Mouse (Mus musculus) MN1 (cell line): ENCODE data around the gene Ctbp2.

Experiments used
- DNase-seq: peaks from one replicate; pipeline ENCODE4 v3.0.0-alpha.2; 2016; ENCODE audit warnings: low spot score

Gene Ctbp2

GRCm38 (mm10) chr7:133088411-133088810, 35.7 kb downstream of the Ctbp2 start:
- DNase-seq, result no peak

DNA sequence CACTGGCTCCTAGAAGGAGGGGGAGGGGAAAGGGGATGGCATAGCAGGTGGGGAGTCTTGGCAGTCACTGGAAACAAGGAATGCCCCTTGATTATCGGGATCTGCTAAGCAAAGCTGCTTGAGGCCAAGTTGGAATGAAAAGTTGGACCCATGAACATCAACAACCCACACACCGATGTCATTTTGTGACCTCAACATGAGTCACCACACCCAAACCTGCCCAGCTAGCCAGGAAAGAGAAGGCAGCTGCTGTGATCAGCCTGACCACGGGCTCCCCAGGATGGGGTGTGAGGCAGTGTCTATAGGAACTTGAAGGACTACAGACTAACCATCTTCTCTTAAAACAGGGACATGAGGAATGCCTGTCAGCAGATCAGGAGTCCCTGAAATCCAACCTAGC, 38.7 kb downstream of the Ctbp2 start:
- DNase-seq, result no peak

- no peak for DNase-seq
These were observed 40.1 kb downstream of the Ctbp2 start for GRCm38 (mm10) chr7:133083936-133084614.

DNA sequence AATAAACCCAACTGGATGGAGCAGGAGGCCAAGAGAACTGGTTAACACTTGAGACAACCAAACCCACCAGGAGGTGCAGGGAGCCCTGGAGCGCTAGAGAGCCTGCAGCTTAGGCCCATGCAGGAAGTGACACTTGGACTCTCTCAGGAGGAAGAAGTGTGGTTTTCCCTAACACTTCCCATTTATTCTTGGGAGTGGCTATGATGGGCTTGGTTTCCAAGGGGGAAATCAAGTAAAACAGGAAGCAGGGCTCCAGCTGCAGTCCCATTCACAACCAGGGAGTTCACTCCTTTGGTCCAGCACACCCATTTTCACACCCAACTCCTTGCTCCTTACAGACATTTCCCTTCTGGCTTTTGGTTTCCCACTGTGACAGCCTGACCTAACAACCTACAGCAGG, 45.2 kb downstream of the Ctbp2 start:
- DNase-seq, result no peak

- DNase-seq, result no peak
These were observed 49.6 kb downstream of the Ctbp2 start for GRCm38 (mm10) chr7:133074462-133075133.

DNA sequence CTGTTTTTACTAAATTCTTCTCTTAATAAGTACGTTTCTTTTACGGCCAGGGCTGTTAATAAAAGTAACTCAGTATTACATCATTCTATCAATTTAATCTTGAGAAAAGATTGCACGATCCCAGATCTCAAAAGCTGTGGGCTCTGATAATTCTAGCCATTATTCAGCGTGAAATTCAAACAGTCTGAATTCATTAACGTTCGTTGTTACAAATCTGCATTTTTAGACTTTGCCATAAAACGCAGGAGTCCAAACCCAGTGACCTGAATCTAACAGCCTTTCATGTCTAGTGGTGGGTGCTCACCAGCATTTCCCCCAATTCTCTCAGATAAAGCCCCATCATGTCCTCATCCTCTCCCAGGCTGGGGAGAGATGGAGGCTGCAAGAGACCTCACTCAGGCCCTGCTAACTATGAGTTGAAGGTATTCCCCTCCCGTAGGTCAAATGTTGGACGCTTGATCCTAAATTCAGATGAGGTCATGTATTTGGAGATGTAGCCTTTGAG, 51.0 kb downstream of the Ctbp2 start:
- no peak for DNase-seq

DNA sequence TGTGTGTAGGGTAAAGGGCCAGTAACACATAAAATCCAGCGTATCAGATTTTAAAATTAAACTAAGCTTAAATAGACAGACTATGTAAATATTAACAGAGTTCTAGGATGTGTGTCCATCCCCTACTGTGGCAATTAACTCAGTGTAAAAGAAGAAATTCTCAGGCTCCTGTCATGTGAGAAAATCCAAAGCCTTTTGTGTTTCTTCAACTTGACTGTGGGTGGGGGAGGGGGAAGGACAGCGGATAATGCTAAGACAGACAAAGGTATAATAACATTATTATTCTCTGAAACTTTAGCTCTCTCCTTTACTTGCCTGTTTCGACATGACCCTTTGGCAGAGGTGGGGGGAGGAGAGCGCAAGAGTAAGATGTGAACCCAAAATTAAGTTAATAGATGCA, 51.6 kb downstream of the Ctbp2 start:
- no peak for DNase-seq

GRCm38 (mm10) chr7:133067321-133067841, 56.8 kb downstream of the Ctbp2 start:
- DNase-seq, result peak; percentile 37

- peak; percentile 74 for DNase-seq
These were observed 57.4 kb downstream of the Ctbp2 start for GRCm38 (mm10) chr7:133066776-133067175.

- no peak for DNase-seq
These were observed 62.1 kb downstream of the Ctbp2 start for GRCm38 (mm10) chr7:133062055-133062454.

GRCm38 (mm10) chr7:133060170-133060569, 64.0 kb downstream of the Ctbp2 start:
- no peak for DNase-seq

DNA sequence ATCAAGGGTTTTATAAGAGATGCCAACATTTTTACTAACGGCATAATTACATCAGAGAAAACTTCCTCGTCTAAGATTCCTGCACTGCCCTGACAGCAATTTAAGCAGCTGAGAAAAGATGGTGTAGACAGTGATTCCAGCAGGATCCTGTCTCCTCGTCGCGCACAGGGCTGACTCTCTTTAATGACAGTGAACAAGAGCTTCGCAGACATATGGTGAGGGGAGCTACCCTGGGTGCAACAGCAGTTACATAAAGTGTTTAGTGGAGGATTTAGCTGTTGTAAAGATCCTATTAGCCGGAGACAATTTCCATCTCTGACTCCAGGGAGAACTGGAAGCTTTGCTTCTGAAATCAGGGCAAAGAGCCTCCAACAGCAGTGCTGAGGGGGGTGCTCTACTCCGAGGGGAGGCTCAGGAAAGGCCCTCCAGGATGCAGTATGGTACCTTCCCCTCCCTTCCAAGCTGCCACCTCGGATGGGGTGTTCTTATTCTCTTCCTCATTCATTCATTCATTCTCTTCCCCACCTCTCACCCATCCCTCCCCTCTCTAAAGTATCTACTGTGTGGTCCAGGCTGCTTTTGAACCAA, 64.5 kb downstream of the Ctbp2 start:
- DNase-seq, result no peak

GRCm38 (mm10) chr7:133059150-133059509, 65.0 kb downstream of the Ctbp2 start:
- DNase-seq, result no peak

DNA sequence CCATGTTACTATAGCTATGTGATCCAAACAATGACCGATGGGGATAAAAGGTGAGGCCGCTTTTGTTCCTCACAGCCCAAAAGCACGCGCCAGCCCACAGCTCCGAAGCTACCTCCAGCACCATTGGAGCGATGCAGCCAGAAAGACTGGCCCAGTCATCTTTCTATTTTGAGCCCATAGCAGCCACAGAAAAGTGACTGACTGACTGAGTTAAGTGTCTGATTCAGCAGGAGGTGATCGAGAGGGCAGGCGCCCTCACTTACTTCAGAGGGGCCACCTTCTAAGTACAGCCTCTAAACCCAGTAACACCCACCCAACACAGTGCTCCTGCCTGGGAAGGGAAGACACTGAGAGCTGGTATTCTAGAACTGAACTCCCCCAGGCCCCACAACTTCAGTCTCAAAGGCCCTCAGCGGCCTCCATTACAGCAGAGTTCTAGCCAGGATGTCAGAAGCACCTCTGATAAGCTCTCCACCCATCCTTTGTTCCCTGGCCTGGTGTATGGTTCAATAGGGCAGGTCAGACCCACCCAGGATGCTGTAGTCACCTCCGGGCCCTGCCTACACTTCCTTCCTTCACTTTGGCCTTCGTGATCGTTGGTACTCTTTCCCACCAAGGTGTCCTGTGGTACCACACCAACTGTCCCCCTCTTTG, 65.5 kb downstream of the Ctbp2 start:
- DNase-seq, result no peak

GRCm38 (mm10) chr7:133056924-133057323, 67.2 kb downstream of the Ctbp2 start:
- DNase-seq, result no peak

DNA sequence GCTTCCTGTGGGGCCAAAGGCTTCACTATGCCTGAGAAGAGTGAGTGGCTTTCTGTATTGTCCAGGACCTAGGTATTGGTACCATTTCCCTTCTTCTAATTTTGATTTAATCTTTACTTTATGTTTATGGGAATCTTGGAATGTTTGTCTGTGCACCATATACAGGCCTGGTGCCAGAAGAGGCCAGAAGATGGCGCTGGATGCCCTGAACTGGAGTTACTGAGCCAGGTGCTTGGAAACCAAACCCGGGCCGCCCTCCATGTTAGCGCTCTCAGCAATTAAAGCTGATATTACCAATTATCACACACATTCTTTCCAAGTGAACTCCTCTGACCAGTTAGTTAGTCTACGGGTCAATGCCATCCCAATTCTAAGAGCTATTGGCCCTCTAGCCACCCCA, 69.7 kb downstream of the Ctbp2 start:
- DNase-seq, result no peak

DNA sequence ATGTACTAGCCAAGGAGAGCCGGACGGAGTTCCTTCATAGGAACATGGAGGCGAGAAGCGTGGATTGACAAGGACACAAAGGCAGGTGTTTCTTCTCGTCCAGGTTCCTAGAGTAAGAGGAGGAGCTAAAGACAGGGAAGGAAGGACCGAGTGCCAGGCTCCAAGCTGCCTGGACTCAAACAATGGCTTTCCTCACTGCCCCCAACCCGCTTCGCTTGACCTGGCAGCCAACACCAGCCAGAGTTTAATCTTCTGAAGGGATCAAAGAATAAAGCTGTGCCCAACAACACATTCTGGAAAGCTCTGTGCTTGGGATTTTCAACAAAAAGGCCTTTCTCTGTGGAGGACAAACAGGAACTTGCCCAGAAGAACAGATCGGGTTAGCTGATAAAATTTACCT, 70.4 kb downstream of the Ctbp2 start:
- DNase-seq, result no peak

- peak; percentile 11 for DNase-seq
These were observed 71.3 kb downstream of the Ctbp2 start for GRCm38 (mm10) chr7:133052819-133053218.

DNA sequence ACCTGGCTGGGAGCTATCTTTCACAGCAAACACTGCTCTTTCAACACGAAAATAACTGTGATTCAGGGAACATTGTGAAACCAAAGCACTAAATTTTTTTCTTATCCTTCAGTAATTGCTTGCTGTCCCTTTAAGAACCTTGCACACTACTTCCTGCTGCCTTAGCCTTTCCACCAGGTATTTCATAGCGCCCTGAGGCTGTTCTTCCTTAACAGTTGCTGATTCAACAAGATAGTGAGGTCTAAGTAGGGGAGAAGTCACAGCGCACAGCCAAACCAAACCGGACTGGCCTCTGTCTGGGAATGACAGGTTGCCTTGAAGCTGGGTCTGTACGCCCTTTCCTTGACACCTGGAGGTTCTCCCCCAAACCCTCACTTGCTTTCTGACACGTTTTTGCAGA, 73.5 kb downstream of the Ctbp2 start:
- no peak for DNase-seq

DNA sequence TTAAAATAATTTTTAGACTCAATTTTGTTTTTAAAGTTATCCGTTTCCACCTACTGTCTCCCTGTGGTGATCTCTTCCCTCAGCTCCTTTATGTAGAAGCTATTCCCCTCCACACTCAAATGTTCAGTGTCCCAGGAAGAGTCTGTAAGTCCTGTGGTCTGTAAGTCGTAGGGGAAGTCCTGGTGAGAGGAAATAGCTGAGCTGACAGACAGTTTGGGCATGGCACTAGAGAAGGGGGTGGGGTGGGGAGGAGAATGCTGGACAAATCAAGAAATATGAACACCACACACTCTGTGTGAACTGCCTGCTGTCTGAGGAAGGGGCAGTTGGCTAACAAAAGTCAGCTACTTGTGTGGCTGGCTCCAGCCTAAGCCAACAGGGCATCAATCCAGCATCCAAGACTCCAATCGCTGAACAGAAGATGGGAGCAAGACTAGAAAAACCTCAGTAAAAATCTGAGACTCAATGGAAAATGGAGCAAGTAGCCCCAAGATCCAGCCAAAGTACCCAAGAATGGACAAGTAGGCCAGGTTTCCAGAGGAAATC, 76.0 kb downstream of the Ctbp2 start:
- no peak for DNase-seq

- DNase-seq, result no peak
These were observed 76.9 kb downstream of the Ctbp2 start for GRCm38 (mm10) chr7:133047287-133047686.

DNA sequence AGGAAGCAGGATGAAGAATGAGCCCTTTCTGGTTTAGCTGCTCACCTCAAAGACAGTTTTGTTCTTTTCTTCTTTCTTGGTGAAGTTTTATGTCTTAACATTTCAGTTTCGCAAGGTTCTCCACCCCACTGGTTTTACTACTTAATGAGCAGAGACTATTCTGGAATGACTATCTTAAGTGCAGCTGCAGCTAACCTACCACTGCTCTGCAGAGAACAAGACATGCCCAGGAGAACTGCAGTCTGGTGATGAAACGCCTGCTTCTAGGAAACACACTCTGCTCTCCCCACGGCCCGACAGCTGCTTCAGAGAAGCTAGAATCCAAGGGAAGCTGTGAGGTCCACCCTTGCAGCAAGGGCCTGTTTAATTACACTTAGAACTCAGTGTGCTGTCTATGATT, 79.4 kb downstream of the Ctbp2 start:
- DNase-seq, result no peak
